Mouse (Mus musculus) layer of hippocampus, postnatal 25 days (tissue): ENCODE measurements at regions not wholly inside any gene's neighbourhood (a gene's known extent, or its start where the extent isn't known, plus 50 kb on each side); places are given as distances from the start of the nearest gene placed in this dataset.

ENCODE experiments used
- DNase-seq, 2 experiments: peaks; one replicate each; pipeline ENCODE4 v3.0.0; 2022; ENCODE audit warnings: mixed read lengths in 2 of 2, low spot score in 1 of 2; ENCODE audit errors: extremely low spot score in 1 of 2

- DNase-seq = peak; percentile 13 to 23
Measured at GRCm38 (mm10) chr5:90033103-90033502, 150.0 kb upstream of the Adamts3 start.

GRCm38 (mm10) chr5:90030737-90031136, 147.6 kb upstream of the Adamts3 start:
- DNase-seq = no peak

GRCm38 (mm10) chr5:90029751-90030150, 146.6 kb upstream of the Adamts3 start:
- no peak for DNase-seq

GRCm38 (mm10) chr5:90026835-90027753, 144.0 kb upstream of the Adamts3 start:
- DNase-seq = no peak

DNA sequence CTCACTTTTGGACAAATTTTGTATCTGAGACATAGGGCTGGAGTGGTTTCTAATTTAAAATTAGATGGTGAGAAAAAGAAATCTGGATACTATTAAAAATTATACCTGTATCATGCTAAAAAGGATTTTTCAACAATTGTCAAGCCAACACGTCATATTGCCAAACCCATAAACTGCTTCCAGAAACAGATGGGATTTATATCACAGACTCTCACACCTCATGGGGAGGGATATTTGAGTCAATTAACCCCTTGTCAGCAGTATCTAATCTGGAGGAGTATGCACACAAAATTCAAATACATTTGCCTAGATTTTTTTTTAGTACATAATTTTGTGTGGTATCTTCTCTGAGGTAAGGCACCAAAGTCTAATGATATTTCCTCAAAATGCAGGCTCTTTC, 138.3 kb upstream of the Adamts3 start:
- no peak for DNase-seq

- DNase-seq = no peak
Measured at GRCm38 (mm10) chr5:90000758-90001157, 117.6 kb upstream of the Adamts3 start.

DNA sequence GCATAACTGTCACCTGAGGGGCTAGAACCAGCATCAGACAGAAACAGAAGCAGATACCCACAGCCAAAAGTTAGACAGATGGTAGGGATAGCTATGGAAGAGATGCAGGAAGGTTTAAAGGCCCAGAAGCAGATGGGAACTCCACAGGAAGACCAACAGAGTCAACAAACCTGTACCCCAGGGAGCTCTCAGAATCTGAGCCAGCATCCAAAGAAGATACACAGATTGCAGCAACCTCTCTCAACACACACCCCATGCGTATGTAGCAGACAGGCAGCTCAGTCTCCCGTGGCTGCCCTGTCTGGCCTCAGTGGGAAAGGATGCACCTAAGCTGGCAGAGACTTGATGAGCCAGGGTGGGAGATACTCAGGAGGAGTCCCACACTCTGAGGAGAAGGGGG, 108.4 kb upstream of the Adamts3 start:
- no peak for DNase-seq

DNA sequence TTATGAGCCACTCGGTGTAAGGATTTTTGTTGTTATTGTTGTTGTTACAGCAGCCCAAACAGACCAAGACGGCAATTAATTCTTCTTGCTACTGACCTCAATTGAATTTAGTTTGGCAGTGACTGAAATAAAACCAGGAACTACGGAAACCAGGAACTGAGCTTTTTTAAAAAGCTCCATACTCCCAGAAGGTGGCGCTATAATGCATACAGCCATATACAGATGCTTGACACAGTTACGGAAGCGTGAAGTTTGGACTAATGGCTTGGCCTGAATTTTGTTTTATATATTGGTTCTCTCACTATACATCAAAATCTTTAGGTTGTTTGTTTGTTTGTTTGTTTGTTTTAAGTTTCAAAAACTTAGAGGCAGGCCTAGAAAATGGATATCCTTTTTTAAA, 98.5 kb upstream of the Adamts3 start:
- DNase-seq = no peak

DNA sequence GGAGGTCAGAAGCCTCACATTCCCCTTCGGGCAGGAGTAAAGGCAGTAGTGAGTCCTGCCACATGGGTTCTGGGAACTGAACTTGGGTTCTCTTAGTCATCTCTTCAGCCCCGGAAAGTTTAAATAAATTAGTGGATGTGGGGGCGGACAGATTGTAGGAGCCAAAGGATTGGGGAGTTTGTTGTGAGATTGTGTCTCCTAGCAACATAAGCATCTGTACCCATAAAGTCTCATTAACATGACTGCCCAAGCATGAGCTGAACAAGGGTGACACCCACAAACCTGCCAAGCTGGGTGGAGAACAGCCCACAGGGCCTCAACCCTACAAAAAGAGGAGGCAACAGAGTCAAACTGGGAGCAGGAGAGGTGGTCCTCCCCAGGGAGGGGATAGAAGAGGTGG, 97.1 kb upstream of the Adamts3 start:
- no peak for DNase-seq

GRCm38 (mm10) chr5:89952611-89953010, 69.5 kb upstream of the Adamts3 start:
- DNase-seq = no peak

GRCm38 (mm10) chr5:89945660-89945925, 62.5 kb upstream of the Adamts3 start:
- DNase-seq = no peak

DNA sequence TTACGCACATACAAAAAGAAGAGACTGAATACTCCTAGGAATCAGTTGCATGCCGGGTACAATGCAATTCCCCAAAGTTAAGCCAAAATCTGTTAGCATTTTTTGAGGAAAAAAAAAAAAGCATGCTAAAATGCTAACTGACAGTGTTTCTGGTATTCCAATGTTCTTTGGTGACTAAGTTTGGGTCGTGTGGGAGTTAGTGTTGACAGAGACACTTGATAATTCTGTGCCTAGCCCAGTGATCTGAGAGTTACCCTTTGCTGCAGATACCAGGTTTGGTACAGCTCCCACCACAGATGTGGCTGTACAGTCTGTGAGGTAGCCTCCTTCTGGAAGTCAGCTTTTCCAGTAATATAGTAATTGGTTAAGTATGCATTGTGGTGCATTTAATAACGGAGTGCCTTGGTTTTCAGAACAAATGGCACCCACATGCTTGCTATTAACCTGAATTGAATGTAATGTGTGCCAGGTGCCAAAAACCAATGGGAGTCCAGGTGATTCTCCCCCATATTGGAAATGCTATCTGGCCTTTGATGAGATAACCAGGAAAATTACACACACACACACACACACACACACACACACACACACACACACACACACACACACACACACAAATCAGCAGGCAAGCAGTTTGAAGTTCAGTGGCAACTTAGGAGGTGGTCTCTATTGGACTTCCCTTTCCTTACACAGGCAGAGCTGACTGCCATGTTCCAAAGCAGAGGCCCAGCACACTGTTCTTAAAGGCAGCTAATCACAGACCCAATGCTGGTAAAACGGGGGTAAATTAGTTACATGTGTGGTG, 61.9 kb upstream of the Adamts3 start:
- DNase-seq = no peak

DNA sequence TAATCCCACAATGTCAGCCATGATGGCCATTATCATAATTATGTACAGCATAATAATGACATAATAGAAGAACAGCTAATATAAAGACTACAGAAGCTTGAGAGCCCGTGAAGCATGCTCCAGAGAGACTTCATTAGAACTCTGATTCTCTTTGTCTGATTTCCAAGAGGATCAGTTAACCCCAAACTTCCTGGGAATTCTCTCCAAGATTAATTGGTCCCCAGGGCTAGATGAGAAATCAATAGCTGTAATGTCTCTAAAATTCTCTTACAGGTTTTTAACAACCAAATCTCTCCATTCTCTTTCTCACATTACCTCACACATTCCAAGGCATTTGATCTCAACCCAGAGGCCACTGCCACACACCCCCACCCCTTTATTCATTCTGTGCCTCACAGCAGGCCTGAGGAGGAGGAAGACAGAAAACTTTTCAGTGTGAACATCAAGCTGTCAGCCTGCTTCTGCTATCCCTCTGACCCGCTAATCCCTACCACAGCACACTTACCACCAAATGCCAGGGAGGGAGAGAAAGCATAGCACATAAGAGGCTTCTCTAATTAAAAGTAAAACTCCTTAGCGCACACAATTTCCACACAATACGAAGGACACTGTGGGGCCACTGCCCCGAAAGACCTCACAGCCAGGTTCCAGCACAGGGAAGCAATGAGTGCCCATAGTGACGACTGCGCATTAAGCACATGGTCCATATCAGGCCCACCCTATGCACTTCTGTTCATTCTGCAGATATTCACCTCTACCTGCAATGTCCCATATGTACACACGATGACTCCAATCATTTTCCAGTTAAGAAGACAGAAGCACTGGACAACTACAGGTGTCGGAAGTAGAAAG, 60.4 kb upstream of the Adamts3 start:
- DNase-seq = no peak

- DNase-seq = no peak
Measured at GRCm38 (mm10) chr5:89942244-89942643, 59.1 kb upstream of the Adamts3 start.

- no peak for DNase-seq
Measured at GRCm38 (mm10) chr5:89932999-89933398, 49.9 kb upstream of the Adamts3 start.
